Mouse (Mus musculus): ENCODE measurements around the gene Actr6.
"Not testable (repeated sequence)": the region's sequence is repeated elsewhere in the genome, so short reads cannot be mapped to it uniquely, and the experiment has no call there.

Gene Actr6

DNA sequence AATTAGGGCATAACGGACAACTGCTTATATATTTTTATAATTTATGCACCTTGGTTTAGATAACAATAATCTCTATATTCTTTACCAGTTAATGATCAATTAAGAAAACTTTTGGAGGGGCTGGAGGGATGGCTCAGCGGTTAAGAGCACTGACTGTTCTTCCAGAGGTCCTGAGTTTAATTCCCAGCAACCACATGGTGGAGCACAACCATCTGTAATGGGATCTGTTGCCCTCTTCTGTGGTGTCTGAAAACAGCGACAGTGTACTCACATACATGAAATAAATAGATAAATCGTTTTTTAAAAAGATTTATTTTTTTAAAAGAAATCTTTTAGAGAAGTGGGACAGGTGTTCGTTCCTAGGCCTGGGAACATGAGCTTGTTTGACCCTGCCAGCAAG, 5.0 kb upstream of the Actr6 start:
- no peak for DNase-seq

- DNase-seq: no peak
Observed at GRCm38 (mm10) chr10:89731341-89731740, 754 bp downstream of the Actr6 start.

- no peak for DNase-seq
Observed at GRCm38 (mm10) chr10:89730386-89730785, 1.7 kb downstream of the Actr6 start.

DNA sequence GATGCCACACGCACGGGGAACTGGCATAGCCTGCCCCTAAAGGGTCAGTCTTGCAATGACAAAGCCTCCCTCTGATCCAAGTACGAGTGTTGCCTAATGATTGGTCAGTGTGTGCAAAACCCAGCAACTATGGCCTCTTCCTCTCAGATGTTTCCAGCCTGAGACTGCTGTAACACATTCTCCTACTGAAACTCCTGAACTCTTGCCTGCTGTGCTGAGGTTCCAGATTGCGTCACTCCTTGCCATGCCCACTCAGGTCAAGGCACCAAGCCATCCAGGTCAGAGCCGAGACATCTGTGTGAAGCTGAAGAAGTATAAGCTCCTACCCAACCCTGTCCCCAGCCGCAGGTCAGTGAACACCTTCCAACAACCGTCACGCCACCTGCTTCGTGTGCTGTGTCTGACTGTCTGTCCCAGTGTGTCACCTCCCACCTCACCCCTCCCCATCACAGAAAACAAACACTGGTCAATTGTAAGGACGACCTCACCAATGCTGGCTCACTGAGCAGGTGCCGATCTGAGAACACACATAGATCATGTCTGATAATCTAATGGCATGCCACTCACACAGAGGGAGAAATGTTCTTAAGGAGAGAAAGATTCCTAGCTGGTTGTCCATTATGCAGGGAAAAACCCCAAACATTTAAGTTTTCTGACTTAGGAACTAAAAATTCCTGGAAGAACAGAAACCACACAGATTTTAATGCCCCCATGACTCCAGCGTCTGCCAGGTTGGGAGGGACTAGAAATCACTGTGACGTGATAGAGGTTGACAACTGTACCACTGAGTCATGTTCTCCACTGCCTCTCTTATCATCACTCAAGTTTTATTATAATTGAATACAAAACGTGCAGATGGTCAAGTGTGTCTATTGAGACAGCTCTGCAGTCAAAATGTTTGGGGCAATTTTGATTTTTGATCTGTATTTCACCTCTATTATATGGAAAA, 9.6 kb downstream of the Actr6 start:
- no peak for DNase-seq

DNA sequence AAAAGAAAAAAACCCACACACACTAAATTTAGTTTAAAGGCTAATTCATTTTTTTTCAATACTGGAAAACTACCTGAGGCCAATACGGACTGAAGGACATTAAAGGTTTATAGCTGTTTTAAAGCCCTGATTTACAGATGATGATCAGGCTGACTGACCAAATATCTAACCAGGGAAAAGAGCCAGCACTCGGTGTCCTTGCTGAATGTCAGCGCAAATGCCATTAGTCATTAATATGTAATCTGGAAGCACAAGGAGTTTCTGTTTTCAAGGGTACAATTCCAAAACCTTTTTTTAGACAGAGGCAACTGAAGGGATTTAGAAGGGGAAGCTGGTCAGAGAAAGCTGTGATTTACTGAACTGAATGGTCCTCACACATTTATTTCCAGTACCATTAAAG, 11.3 kb downstream of the Actr6 start:
- no peak for DNase-seq

GRCm38 (mm10) chr10:89720252-89720651, 11.8 kb downstream of the Actr6 start:
- no peak for DNase-seq

DNA sequence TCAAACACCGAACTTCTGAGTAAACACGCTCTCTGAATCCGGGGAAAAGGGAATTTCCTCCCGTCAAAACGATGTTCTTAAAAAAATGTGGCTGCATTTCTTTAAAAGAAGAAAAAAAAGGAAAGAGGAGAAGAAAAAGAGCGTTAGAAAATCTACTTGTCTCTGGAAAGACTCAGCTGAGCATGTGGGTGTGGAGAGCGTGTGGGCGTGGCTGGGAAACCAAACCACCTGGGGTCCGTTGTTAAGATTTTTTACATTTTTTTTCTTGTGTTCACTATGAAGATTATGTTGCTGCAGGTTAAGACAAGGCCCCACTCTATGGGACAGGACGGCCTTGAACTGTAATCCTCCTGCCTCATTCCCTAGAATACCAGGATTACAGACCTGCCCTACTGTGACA, 17.2 kb downstream of the Actr6 start:
- DNase-seq: no peak

GRCm38 (mm10) chr10:89708720-89709119, 23.4 kb downstream of the Actr6 start:
- peak; percentile 11 for DNase-seq

DNA sequence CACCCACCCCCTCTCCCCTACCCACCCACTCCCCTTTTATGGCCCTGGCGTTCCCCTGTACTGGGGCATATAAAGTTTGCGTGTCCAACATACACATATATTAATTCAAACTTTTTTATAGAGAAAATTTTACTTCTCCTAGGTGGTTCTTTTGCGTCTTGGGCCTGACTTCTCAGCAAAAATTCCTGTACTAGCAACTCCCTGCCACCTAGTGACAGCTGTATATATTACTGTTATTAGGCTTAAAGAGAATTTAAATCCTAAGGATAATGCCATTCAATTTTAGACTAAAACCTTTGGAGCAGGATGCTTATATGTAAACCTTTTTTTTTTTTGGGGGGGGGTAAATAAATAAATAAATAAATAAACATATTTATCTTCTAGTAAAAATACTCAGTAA, 24.7 kb downstream of the Actr6 start:
- no peak for DNase-seq

GRCm38 (mm10) chr10:89703042-89703441, 29.1 kb downstream of the Actr6 start:
- peak; percentile 36 for DNase-seq

- DNase-seq: no peak
Observed at GRCm38 (mm10) chr10:89697956-89698355, 34.1 kb downstream of the Actr6 start.

GRCm38 (mm10) chr10:89696270-89696669, 35.8 kb downstream of the Actr6 start:
- DNase-seq: not testable (repeated sequence)

DNA sequence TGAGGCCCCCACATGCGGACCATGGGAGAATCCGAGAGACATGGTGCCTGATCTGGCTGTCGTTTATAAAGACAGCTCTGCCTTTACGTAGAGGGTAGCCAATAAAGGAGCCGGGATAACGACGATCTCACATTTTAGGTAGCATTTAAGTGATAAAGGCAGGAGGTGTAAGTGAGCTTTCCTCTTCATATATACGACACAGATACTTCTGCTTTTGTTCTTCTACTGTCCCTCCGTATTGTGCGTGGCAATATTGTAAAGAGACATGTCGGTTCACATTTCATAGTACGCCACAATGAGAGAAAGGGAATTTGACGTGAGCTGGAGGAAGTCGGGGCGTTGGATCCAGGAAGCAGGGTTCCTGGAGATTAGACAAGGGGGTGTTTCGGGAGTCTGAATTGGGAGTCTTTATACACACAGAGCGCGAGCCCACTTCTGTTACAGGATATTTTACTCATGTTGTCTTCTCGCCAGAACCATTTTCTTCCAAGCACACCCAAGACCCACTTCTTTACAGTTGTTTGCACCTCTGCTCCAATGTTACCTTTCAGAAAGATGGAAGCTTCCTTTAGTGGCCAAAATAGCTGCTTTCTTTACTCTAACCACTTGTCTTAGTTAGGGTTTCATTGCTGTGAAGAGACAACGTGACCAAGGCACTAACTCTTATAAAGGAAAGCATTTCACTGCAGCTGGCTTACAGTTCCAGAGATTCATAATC, 36.7 kb downstream of the Actr6 start:
- no peak for DNase-seq

- no peak for DNase-seq
Observed at GRCm38 (mm10) chr10:89690021-89690420, 42.1 kb downstream of the Actr6 start.

- no peak for DNase-seq
Observed at GRCm38 (mm10) chr10:89687455-89687854, 44.6 kb downstream of the Actr6 start.

- peak; percentile 95 for DNase-seq
Observed at GRCm38 (mm10) chr10:89686139-89686808, 45.8 kb downstream of the Actr6 start, which contains the start of gene Scyl2. TSS of gene Scyl2 (minus strand) at chr10:89686285.

- no peak for DNase-seq
Observed at GRCm38 (mm10) chr10:89685391-89686138, 46.5 kb downstream of the Actr6 start.

DNA sequence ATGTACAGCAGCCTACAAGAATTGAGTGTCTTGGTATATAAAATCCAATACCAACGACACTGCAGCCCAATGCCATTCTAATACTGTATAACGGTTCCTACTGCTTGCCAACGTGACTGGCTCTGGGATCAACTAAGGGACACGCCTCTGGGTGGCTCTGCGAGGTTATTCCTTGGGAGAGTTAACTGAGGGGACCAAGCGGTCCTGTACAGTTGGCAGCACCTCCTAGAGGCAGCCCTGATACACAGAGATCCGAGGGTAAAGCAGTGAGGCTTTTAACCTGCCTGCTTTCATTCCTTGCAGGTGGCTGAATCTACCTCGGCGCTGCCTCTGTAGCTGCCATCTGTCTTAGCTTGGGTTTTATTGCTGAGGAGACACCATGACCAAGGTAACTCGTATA, 49.1 kb downstream of the Actr6 start:
- no peak for DNase-seq

DNA sequence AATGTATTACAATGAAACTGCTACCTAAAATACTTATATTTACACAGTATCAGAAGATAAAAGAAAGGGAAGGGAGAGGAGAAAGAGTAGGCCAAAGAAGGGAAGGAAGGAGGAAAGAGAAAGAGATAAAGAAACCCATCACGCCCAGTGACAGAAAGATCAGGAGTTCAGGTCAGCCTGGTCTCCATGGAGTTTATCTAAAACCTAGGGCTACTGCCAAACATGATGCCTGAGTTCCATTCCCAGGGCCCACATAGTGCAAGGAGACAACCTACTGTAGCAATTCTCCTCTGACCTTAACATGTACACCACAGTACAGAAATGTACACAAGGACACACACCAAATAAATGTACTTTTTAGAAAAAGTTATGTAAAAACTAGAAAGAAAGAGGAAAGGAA, 49.9 kb downstream of the Actr6 start:
- DNase-seq: no peak

DNA sequence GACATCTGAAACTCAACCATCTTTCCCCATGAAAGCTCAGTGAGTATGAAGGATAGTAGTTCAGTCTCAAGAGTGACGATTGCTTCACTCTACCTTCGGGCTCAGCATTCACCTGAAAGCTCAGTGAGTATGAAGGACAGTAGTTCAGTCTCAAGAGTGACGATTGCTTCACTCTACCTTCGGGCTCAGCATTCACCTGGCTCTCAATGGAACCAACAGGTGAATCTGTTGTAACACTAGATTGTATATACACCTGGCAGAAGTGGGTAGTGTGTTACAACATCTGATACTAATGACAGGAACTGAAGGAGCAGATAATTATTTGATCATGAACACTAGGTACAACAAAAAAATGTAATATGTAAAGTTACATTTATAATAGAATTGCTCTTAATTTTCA, 50.4 kb downstream of the Actr6 start:
- no peak for DNase-seq

DNA sequence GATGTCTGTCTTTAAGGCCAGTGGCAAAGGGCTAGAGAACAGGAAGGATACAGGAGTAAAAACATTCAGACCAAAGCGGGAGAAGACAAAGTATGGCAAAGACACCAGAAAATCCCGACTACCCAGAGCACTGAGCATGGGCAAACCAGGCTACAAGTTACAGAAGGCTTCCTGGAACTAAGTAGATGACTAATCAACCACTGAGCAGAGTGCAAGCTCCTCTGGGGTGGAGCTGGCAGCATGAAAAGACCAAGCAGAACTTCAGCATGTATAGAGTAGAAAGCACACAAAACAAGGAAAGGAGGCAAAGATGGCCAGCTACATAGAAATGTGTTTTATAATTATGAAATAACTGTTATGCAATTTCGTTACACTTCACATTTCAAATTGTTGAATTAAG, 51.6 kb downstream of the Actr6 start:
- DNase-seq: no peak

DNA sequence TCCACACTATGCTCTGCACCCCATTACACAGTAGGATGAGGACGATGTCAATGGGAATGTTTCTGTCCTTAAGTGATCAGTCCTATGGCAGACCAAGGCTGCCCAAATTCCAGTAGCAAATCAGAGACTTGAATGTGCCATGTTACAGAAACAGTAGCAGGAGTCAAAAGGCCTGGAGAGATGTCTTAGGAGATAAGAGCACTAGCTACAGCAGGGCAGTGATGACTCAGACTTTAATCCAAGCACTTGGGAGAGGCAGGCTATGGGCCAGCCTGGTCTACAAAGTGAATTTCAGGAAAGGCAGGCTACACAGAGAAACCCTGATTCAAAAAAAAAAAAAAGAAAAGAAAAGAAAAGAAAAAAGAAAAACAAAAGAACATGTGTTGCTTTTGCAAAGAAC, 52.6 kb downstream of the Actr6 start:
- DNase-seq: no peak

DNA sequence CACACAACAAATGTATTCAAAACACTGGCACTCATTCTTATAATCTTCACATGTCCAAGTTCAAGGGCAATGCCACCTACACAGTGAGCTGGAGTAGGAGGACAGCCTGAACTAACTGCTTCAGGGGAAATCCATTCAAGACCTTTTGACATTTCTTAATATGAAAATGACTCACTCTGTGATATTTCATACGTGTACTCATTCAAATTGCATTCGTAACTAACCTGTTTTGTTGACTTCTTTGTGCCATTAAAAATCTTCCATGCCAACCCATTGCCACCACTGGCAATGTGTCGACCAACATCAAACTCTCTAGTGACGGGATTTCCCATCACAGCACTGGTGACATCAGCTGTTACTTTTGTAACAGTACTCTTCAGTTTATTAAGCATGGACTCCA, 54.0 kb downstream of the Actr6 start:
- no peak for DNase-seq

Data from lung, postnatal 10 days (tissue).